Mouse (Mus musculus): ENCODE measurements at regions not wholly inside any gene's neighbourhood (a gene's known extent, or its start where the extent isn't known, plus 50 kb on each side); places are given as distances from the start of the nearest gene placed in this dataset.

DNA sequence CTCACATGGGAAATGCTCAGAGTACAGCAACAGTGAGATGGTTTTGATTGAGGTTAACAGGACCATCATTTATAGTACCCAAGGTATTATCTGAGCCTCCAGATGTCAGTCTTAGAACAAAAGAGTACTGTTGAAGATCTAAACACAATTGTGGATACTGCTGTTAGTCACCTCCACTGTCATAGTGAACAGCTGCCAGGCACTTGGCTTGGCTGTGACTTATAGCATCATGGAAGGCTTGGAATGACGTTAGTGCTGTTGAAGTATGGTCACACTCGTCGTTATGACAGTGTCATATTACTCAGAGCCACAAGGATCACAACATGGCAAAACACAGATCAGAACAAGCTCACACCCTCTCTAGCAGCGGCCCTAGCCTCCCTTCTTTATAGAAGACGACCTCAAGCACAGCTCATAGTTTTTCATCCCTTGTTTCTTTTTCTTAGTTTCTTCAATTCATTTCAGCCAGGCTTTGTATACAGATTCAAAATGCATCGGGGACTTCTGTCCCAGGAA, 87.0 kb downstream of the Gm5447 start:
- no peak overlapping the region for H3K4me3 ChIP-seq (ENCODE audit: insufficient read depth in 1 of 2, low read depth in 2 of 2, low read length in 2 of 2)
- no peaks in the 10 kb centered on the region for H3K9me3 ChIP-seq (ENCODE audit: control insufficient read depth, low read length)
- no peak overlapping the region for H3K9ac ChIP-seq (replicated peaks)
- H3K27ac ChIP-seq: no peak overlapping the region
- no peaks in the 10 kb centered on the region for H3K36me3 ChIP-seq (replicated peaks; ENCODE audit: control insufficient read depth, insufficient read depth, low read depth)
- no peak for ATAC-seq (ENCODE audit: insufficient read depth)
- WGBS (ENCODE audit: insufficient replicate concordance): 48% methylated on average over 6 of the region's 6 CpGs
- no peak overlapping the region for H3K4me2 ChIP-seq (ENCODE audit: low read depth)
- H3K27me3 ChIP-seq (ENCODE audit: control insufficient read depth, insufficient read depth, low read length): no peaks in the 10 kb centered on the region
- no peak for TF ChIP-seq CTCF (IDR thresholded peaks at IDR 0.05; ENCODE audit: low read depth)
- TF ChIP-seq EP300 (IDR thresholded peaks at IDR 0.05; ENCODE audit: low read depth): no peak
- H3K4me1 ChIP-seq (replicated peaks; ENCODE audit: control insufficient read depth in 2 of 2, insufficient read depth in 2 of 2, low read length in 1 of 2): no peaks in the 10 kb centered on the region
- DNase-seq (ENCODE audit: low read depth in 3 of 3, low spot score in 3 of 3): no peak

DNA sequence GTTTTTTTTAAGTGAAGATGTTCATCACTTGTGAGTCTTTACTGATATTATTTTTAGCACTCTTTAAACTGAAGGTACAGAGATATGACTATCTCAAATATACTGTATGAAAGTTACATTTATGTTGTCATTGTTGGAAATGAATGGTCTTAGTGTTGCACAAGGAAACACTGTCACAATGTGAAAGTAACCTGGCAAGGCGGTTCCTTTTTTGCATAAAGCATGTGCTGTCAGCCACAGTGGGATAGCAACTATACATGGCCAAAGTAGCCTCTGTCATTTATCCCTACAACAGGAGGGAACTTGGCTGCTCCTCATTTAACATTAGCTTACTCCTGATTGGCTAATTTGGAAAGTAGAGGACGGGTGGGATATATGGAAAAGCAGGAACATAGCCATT, 94.3 kb downstream of the Gm5447 start:
- no peak overlapping the region for H3K9ac ChIP-seq (replicated peaks)
- H3K4me2 ChIP-seq (ENCODE audit: low read depth): no peak overlapping the region
- H3K4me3 ChIP-seq (ENCODE audit: insufficient read depth in 1 of 2, low read depth in 2 of 2, low read length in 2 of 2): no peak overlapping the region
- no peak overlapping the region for H3K27ac ChIP-seq
- no peaks in the 10 kb centered on the region for H3K27me3 ChIP-seq (ENCODE audit: control insufficient read depth, insufficient read depth, low read length)
- no peaks in the 10 kb centered on the region for H3K36me3 ChIP-seq (replicated peaks; ENCODE audit: control insufficient read depth, insufficient read depth, low read depth)
- ATAC-seq (ENCODE audit: insufficient read depth) (no peak), DNase-seq (ENCODE audit: low read depth in 3 of 3, low spot score in 3 of 3) (no peak)
- H3K4me1 ChIP-seq (replicated peaks; ENCODE audit: control insufficient read depth in 2 of 2, insufficient read depth in 2 of 2, low read length in 1 of 2): no peaks in the 10 kb centered on the region
- 35% methylated on average over 2 of the region's 2 CpGs for WGBS (ENCODE audit: insufficient replicate concordance)
- H3K9me3 ChIP-seq (ENCODE audit: control insufficient read depth, low read length): no peaks in the 10 kb centered on the region
- no peak for TF ChIP-seq EP300 (IDR thresholded peaks at IDR 0.05; ENCODE audit: low read depth)
- TF ChIP-seq CTCF (IDR thresholded peaks at IDR 0.05; ENCODE audit: low read depth): no peak

DNA sequence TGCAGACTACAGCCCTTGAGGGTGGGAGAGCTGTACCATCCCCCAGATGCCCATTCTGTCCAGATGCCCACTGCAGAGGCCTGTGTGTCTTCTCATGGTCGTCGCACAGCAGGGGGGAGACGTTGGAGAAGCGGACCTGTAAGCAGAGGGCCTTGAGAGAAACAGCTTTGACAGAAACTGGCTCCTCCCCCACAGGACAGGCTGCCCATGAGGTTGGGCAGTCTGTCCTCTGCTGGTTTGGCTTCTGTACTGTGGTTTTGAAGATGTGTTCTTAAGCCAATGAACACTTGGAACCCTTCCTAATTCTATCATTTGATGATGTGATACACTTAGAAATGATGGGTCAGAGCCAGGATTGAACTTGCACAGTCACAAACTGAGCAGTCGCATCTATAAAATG, 102.5 kb downstream of the Gm5447 start:
- Histone ChIP-seq H3K36me3 (replicated peaks; ENCODE audit: control insufficient read depth, insufficient read depth, low read depth) (no peaks in the 10 kb centered on the region), H3K9ac (replicated peaks) (no peak overlapping the region), H3K4me3 (ENCODE audit: insufficient read depth in 1 of 2, low read depth in 2 of 2, low read length in 2 of 2) (no peak overlapping the region), H3K27me3 (ENCODE audit: control insufficient read depth, insufficient read depth, low read length) (peaks cover 10% of the 10 kb centered on the region; the same call in 1 of the 2 replicates), H3K27ac (no peak overlapping the region), H3K4me1 (replicated peaks; ENCODE audit: control insufficient read depth in 2 of 2, insufficient read depth in 2 of 2, low read length in 1 of 2) (no peaks in the 10 kb centered on the region), H3K4me2 (ENCODE audit: low read depth) (no peak overlapping the region), H3K9me3 (ENCODE audit: control insufficient read depth, low read length) (no peaks in the 10 kb centered on the region)
- TF ChIP-seq CTCF (IDR thresholded peaks at IDR 0.05; ENCODE audit: low read depth) (no peak), EP300 (IDR thresholded peaks at IDR 0.05; ENCODE audit: low read depth) (no peak)
- DNase-seq (ENCODE audit: low read depth in 3 of 3, low spot score in 3 of 3): no peak
- ATAC-seq (ENCODE audit: insufficient read depth): no peak
- WGBS (ENCODE audit: insufficient replicate concordance): 50% methylated on average over 5 of the region's 5 CpGs

DNA sequence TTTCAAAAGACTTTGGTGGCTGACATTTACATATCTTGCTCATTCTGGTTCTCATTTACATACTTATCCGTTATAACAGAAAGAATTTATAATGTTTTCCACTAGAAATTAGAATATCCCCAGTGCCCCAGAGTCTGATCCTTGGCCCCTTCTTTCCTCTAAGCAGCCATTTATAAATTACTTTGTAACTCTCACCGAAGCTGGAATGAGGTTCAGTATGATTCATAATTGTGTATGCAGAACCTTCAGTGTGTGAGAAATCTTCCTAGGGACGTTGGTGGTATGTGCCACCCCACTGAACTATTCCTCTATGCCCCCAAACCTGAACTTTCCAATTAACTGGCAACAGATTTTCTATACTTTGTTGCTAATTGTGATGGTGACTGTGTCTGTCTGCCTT, 104.7 kb downstream of the Gm5447 start:
- Histone ChIP-seq H3K4me1 (replicated peaks; ENCODE audit: control insufficient read depth in 2 of 2, insufficient read depth in 2 of 2, low read length in 1 of 2) (no peaks in the 10 kb centered on the region), H3K27ac (no peak overlapping the region), H3K4me3 (ENCODE audit: insufficient read depth in 1 of 2, low read depth in 2 of 2, low read length in 2 of 2) (no peak overlapping the region), H3K4me2 (ENCODE audit: low read depth) (no peak overlapping the region), H3K9ac (replicated peaks) (no peak overlapping the region), H3K27me3 (ENCODE audit: control insufficient read depth, insufficient read depth, low read length) (peaks cover 10% of the 10 kb centered on the region; the same call in 1 of the 2 replicates), H3K36me3 (replicated peaks; ENCODE audit: control insufficient read depth, insufficient read depth, low read depth) (no peaks in the 10 kb centered on the region), H3K9me3 (ENCODE audit: control insufficient read depth, low read length) (no peaks in the 10 kb centered on the region)
- ATAC-seq (ENCODE audit: insufficient read depth) (no peak), DNase-seq (ENCODE audit: low read depth in 3 of 3, low spot score in 3 of 3) (no peak)
- 46% methylated on average over 3 of the region's 3 CpGs for WGBS (ENCODE audit: insufficient replicate concordance)
- TF ChIP-seq CTCF (IDR thresholded peaks at IDR 0.05; ENCODE audit: low read depth): no peak
- TF ChIP-seq EP300 (IDR thresholded peaks at IDR 0.05; ENCODE audit: low read depth): no peak

DNA sequence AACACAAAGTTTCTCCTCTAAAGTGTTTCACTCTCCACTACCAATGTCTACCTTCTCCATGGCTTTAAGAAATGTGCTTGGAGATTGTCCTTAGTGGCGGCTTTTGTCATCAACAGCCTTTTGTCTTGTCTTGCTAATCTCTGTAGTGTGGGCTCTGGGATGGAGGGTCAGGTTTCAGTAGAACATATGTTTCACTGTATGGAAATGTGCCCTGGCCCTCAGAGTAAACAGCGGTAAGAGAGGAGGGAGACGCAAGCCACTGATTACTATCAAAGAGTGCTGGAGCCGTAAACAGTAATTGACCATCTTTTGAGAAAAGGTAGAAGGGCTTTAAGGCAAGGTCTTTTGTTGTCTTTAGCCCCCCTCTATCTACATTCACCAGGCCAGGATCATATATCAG, 106.2 kb downstream of the Gm5447 start:
- DNase-seq (ENCODE audit: low read depth in 3 of 3, low spot score in 3 of 3) (no peak), ATAC-seq (ENCODE audit: insufficient read depth) (no peak)
- no peak overlapping the region for H3K27ac ChIP-seq
- H3K27me3 ChIP-seq (ENCODE audit: control insufficient read depth, insufficient read depth, low read length): peaks cover 10% of the 10 kb centered on the region; the same call in 1 of the 2 replicates
- no peaks in the 10 kb centered on the region for H3K4me1 ChIP-seq (replicated peaks; ENCODE audit: control insufficient read depth in 2 of 2, insufficient read depth in 2 of 2, low read length in 1 of 2)
- H3K36me3 ChIP-seq (replicated peaks; ENCODE audit: control insufficient read depth, insufficient read depth, low read depth): no peaks in the 10 kb centered on the region
- TF ChIP-seq CTCF (IDR thresholded peaks at IDR 0.05; ENCODE audit: low read depth) (no peak), EP300 (IDR thresholded peaks at IDR 0.05; ENCODE audit: low read depth) (no peak)
- 13% methylated on average over 4 of the region's 4 CpGs for WGBS (ENCODE audit: insufficient replicate concordance)
- H3K4me3 ChIP-seq (ENCODE audit: insufficient read depth in 1 of 2, low read depth in 2 of 2, low read length in 2 of 2): no peak overlapping the region
- H3K9ac ChIP-seq (replicated peaks): no peak overlapping the region
- H3K4me2 ChIP-seq (ENCODE audit: low read depth): no peak overlapping the region
- no peaks in the 10 kb centered on the region for H3K9me3 ChIP-seq (ENCODE audit: control insufficient read depth, low read length)
